Mouse (Mus musculus) kidney, embryonic 14.5 days (tissue): ENCODE measurements around the gene Tubb2b. TPM values are rescaled to one million over a fixed set of nuclear protein-coding genes. Genes with fewer than 3 reads are reported as not detected.

ENCODE experiments used
- ATAC-seq: fragments of 200-750 bp; cut with Nextera tagmentation; 2 replicates; pipeline ENCODE4 v1.8.0; 2017; ENCODE audit warnings: moderate number of reproducible peaks, mild to moderate bottlenecking, moderate TSS enrichment, moderate library complexity; ENCODE audit not compliant: low FRiP score, low TSS enrichment
- H3K27ac ChIP-seq: fragments of 300-500 bp; sonication (generic); 2 replicates; pipeline ENCODE4 v1.5.1; 2014; ENCODE audit warnings: low read depth, mild to moderate bottlenecking, low read length, moderate library complexity, mixed read lengths
- H3K27me3 ChIP-seq: fragments of 300-500 bp; sonication (generic); 2 replicates; pipeline ENCODE4 v1.6.1; 2014; ENCODE audit warnings: mild to moderate bottlenecking, low read length; ENCODE audit not compliant: control insufficient read depth, insufficient read depth
- H3K36me3 ChIP-seq: fragments of 300-500 bp; sonication (generic); 2 replicates; pipeline ENCODE4 v1.6.1; 2014; ENCODE audit warnings: low read length, mixed read lengths; ENCODE audit not compliant: control insufficient read depth, insufficient read depth
- H3K4me1 ChIP-seq: fragments of 300-500 bp; sonication (generic); 2 replicates; pipeline ENCODE4 v1.6.1; 2014; ENCODE audit warnings: low read length, mixed read lengths; ENCODE audit not compliant: control insufficient read depth, insufficient read depth
- H3K4me2 ChIP-seq: fragments of 300-500 bp; sonication (generic); replicated peaks from 2 replicates; pipeline ENCODE4 v1.6.1; 2014; ENCODE audit warnings: low read depth, mild to moderate bottlenecking, low read length
- H3K4me3 ChIP-seq: fragments of 300-500 bp; sonication (generic); 2 replicates; pipeline ENCODE4 v1.5.1; 2014; ENCODE audit warnings: mild to moderate bottlenecking, low read length
- H3K9ac ChIP-seq: fragments of 300-500 bp; sonication (generic); 2 replicates; pipeline ENCODE4 v1.6.1; 2014; ENCODE audit warnings: low read depth, mild to moderate bottlenecking, low read length, moderate library complexity
- H3K9me3 ChIP-seq: fragments of 300-500 bp; sonication (generic); 2 replicates; pipeline ENCODE4 v1.6.1; 2016; ENCODE audit warnings: low read length; ENCODE audit not compliant: control insufficient read depth
- WGBS: fragments of 180-500 bp; shearing (Covaris S2); extraction: QIAGEN DNeasy Blood & Tissue Kit; methylation state at CpG from one replicate; pipeline ENCODE4 v1.1.7; 2014; 5-methylcytosine and 5-hydroxymethylcytosine counted together
- polyA plus RNA-seq: library from polyadenylated mRNA; unstranded; fragments of >200 nt; fragmentation: Nextera tagmentation; extraction: Ambion mirVana; gene quantifications from 2 replicates; pipeline ENCODE4 v1.2.1, GENCODE M21; 2014

Tubb2b gene
- 17.4 and 23.6 TPM in 2 replicates for polyA plus RNA-seq

DNA sequence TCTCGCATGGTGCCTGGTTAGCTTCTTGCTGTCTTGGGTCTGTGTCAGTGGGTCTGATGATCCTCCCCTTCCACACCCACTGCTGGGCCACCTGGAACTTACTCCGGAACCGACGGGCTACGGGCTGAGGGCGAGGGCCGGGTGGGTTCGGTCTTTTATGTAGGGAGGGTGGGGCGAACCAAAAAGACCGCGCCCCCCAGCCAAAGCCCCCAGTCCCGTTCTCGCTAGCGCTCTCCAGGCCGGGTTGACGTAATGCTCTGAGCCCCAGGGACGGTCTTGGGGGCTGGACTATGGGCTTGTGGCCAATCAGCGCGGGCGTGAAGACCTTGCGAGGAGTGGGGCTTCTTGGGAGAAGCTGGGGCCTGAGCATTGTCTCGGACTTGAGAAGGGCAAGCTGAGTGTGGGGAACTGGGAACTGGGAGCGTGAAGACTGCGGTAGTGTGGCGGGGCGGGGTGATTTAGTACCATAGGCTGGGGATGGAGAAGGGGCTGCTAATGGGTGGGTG is at the start of gene Tubb2b:
Gene Tubb2b (minus strand): TSS at position 241 of the 506 bp plus-strand sequence.
- Histone ChIP-seq H3K27me3 (0 out of 2 replicates have a peak, but pooled peaks cover 4% of the 10 kb centered on the region), H3K4me2 (peak within 1 kb of the TSS; percentile 57), H3K4me3 (peak within 1 kb of the TSS; percentile 63), H3K36me3 (peaks cover 9% of the 10 kb centered on the region; the same call in 1 of the 2 replicates), H3K27ac (peak within 1 kb of the TSS; percentile 64), H3K9ac (peak within 1 kb of the TSS; percentile 57), H3K4me1 (peaks cover 28% of the 10 kb centered on the region), H3K9me3 (no peaks in the 10 kb centered on the region)
- under 1% methylated on average over 26 of the region's 26 CpGs for WGBS
- peak; percentile 92 for ATAC-seq

DNA sequence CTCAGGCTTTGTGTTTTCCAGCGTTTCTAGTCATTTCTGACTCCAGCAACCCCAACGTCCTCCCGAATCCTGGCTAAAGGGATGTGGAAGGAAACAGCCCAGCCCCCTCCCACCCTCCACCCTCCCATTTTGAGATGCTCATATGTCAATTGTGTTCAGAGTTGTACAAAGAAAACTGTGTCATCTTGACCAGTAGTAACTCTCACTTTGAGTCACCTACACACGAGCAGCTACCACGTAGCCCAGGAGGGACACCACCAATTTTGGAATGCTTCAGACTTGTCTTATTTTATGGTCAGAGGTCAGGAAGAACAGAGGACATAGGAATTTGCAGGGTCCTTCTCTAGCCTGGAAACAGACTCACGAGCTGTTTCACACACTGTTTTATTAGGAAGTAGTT is 43.8 kb upstream of the Tubb2b start:
- no peak for ATAC-seq

DNA sequence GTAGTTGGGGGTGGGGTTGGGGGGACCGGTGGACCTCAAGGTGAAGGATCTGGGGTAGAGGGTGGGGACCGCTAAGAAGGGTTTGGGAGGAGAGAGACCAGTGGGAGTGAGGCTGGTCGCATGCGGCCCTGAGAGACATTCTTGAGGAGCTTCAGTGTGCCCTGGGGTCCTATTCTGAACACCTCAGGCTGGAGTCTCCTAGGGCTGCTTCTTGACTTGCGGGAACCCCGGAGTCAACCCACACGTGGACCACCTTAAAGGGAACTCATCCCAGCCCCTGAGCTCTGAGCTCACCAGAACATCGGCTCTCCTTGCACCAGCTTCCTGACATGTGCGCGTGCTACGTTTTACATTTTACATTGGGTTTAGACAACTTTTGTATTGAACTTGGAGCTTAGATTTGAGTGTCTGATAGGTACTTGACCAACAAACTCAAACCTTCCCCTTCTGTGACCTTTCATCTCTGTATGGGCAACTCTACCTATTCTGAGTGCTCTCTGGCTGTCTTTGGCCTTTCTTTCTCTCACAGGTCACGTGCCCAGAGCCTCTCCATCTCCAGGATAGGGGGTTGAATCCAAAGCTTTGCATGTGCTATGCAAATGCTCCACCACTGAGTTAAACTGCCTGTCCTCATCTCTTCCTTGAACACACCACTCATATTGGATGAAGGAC is 33.2 kb upstream of the Tubb2b start:
- Histone ChIP-seq H3K27me3 (no peaks in the 10 kb centered on the region), H3K9me3 (peaks cover 3% of the 10 kb centered on the region; the same call in 1 of the 2 replicates), H3K9ac (peak overlapping the region; percentile 75), H3K36me3 (peaks cover 7% of the 10 kb centered on the region; the same call in 1 of the 2 replicates), H3K4me1 (0 out of 2 replicates have a peak, but pooled peaks cover 6% of the 10 kb centered on the region), H3K27ac (peak overlapping the region; percentile 95; the same call in 1 of the 2 replicates), H3K4me3 (peak overlapping the region; percentile 69), H3K4me2 (peak overlapping the region; percentile 69)
- ATAC-seq: no peak; the same call in 1 of the 2 replicates
- 35% methylated on average over 12 of the region's 12 CpGs for WGBS

More for the DNA sequence above, 43.8 kb upstream of the Tubb2b start:
- Histone ChIP-seq H3K9ac (no peak overlapping the region), H3K36me3 (no peaks in the 10 kb centered on the region), H3K27me3 (no peaks in the 10 kb centered on the region), H3K4me2 (no peak overlapping the region), H3K4me1 (no peaks in the 10 kb centered on the region), H3K9me3 (no peaks in the 10 kb centered on the region), H3K4me3 (no peak overlapping the region), H3K27ac (no peak overlapping the region)
- WGBS: 92% methylated on average over 6 of the region's 6 CpGs

DNA sequence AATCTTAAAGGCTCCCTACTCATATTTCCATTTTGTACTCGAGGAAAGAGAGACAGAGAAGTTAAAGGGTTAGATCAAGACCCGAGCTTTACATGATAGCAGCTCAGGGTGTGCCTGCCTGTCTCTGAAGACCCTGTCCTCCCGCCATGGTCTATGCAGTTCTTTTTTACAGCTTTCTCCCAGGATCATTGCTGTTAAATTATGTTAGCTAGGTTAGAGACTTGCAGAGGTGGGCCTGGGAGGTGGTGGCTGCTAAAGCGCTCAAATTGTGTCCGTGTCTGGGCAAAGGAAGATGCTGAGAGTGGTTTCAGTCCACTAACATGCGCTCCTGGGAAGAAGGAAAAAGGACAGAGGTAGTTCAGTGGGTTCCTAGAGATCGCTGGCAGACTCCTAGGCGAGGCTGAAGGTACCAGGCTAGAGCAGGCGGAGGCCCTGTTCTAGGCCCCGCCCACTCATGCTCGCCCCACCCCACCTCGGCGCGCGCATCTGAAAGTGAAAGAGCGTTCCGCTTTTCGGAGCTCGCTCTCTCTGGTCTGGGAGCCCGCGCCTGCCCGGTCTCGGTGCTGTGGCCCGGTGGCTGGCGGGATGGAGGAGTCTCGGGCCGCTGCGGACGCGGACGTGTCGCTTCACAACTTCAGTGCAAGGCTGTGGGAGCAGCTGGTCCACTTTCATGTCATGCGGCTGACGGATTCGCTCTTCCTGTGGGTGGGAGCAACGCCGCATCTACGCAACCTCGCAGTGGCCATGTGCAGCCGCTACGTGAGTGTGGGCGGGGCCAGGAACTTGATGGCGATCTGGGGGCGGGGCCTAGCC is 32.4 kb upstream of the Tubb2b start, which contains the start of gene Psmg4:
Gene Psmg4 (plus strand): TSS at position 474 of the 813 bp plus-strand sequence.
- under 1% methylated on average over 44 of the region's 44 CpGs for WGBS
- peak; percentile 96 for ATAC-seq

DNA sequence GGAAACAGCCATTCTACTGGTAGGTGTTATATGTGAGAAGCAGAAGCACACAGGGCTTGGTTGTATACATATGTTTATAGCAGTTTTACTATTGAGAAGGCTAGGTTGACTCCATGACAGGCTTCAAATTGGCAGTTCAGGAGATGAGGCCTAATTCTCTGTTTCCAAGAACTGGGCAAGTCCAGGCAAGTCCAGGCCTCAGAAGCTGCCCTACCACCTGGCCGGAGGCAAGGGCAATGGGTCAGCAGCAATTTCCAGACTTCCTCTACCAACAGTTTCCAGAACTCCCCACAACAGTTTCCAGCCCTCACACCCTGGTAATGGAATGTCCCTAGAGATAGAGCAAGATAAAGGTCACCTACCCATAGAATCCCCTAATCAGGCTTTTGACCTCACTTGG is 29.7 kb upstream of the Tubb2b start:
- Histone ChIP-seq H3K4me1 (0 out of 2 replicates have a peak, but pooled peaks cover 10% of the 10 kb centered on the region), H3K4me2 (no peak overlapping the region), H3K27ac (no peak overlapping the region), H3K9ac (no peak overlapping the region), H3K27me3 (no peaks in the 10 kb centered on the region), H3K4me3 (no peak overlapping the region), H3K36me3 (no peaks in the 10 kb centered on the region), H3K9me3 (no peaks in the 10 kb centered on the region)
- 94% methylated on average over 1 of the region's 1 CpGs for WGBS
- ATAC-seq: no peak

More for the DNA sequence above, 32.4 kb upstream of the Tubb2b start, which contains the start of gene Psmg4:
- H3K4me2 ChIP-seq: peak within 1 kb of the TSS; percentile 69
- 0 out of 2 replicates have a peak, but pooled peaks cover 6% of the 10 kb centered on the region for H3K4me1 ChIP-seq
- H3K27ac ChIP-seq: peak within 1 kb of the TSS; percentile 95
- peak within 1 kb of the TSS; percentile 69 for H3K4me3 ChIP-seq
- peak within 1 kb of the TSS; percentile 75 for H3K9ac ChIP-seq
- H3K27me3 ChIP-seq: no peaks in the 10 kb centered on the region
- H3K9me3 ChIP-seq: peaks cover 3% of the 10 kb centered on the region; the same call in 1 of the 2 replicates
- H3K36me3 ChIP-seq: peaks cover 7% of the 10 kb centered on the region; the same call in 1 of the 2 replicates

DNA sequence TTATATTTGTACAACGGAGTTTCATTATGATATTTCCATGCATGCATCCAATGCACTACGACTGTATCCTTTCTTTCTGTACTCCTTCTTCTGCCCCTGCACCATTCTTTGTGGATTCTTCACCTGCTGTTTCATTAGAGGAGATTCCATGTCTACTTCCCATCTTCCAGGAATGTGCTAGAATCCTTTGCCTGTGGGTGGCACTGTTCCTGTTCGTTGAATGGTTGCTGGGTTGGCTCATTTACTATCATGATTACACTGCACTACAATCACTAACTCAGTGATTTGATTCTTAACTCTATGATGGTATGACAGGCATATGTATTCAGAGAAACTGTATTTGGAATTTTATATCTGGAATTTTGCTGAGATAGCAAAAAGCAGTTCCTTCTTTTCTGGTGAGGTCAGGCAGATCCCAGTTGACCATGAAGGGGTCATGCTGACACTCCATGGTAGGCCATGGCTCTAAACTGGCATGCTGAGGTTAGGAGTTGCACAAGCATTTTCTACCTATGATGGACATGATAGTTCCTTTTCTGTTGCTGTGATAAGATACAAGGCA is 27.4 kb upstream of the Tubb2b start:
- Histone ChIP-seq H3K4me1 (0 out of 2 replicates have a peak, but pooled peaks cover 10% of the 10 kb centered on the region), H3K9ac (no peak overlapping the region), H3K27me3 (no peaks in the 10 kb centered on the region), H3K9me3 (no peaks in the 10 kb centered on the region), H3K27ac (no peak overlapping the region), H3K4me2 (no peak overlapping the region), H3K36me3 (no peaks in the 10 kb centered on the region), H3K4me3 (no peak overlapping the region)
- ATAC-seq: no peak
- WGBS: 94% methylated on average over 3 of the region's 3 CpGs

DNA sequence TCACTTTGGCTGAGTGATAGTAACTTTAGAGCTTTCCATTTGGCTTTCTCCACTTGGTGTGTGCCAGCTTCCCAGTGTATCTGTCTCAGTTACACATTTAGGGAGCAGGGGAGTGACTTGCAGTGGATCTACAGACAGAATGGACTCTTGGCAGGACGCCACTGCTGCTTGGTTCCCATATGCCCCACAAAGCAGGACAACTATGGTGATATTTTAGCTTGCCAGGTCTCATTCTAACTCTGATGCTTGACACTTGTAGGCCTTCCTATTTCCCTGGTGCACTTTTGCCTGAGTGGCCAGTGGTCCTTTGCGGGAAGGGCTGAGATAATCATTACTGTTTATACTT is 26.5 kb upstream of the Tubb2b start:
- H3K4me3 ChIP-seq: no peak overlapping the region
- 69% methylated on average over 2 of the region's 2 CpGs for WGBS
- H3K9ac ChIP-seq: no peak overlapping the region
- H3K4me1 ChIP-seq: 0 out of 2 replicates have a peak, but pooled peaks cover 4% of the 10 kb centered on the region
- no peaks in the 10 kb centered on the region for H3K36me3 ChIP-seq
- no peak overlapping the region for H3K4me2 ChIP-seq
- no peak overlapping the region for H3K27ac ChIP-seq
- H3K9me3 ChIP-seq: no peaks in the 10 kb centered on the region
- no peak for ATAC-seq
- no peaks in the 10 kb centered on the region for H3K27me3 ChIP-seq

DNA sequence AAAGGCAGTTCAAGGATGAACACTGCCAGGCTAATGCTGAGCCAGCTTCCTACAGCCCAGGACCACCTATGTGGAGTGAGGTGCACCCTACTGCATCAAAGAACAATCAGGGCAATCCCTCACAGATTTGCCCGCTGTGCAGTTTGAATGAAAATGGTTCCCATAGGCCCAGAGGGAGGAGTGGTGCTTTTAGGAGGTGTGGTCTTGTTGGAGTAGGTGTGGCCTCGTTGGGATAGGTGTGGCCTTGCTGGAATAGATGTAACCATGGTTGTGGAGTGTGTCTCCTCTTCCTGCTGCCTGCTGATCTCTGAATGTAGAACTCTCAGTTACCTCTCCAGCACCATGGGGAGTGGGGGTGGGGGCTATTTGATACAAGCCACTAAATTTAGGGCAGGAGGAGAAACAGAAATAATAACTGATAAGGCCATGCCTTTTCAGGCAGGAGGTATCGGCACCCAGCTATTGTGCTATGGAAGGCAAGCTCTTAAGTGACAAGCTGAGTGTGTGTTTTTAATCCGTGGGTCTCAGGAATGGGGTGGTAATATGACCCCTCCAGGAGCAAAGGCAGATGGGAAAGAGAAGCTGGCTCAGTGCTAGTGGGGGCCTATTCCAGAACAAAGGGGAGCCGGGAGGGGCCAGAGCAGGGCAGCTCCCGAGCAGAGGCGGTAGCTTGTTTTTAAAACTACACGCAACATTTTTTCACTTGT is 26.0 kb upstream of the Tubb2b start:
- Histone ChIP-seq H3K27ac (no peak overlapping the region), H3K36me3 (no peaks in the 10 kb centered on the region), H3K27me3 (no peaks in the 10 kb centered on the region), H3K4me1 (0 out of 2 replicates have a peak, but pooled peaks cover 4% of the 10 kb centered on the region), H3K9ac (no peak overlapping the region), H3K4me2 (no peak overlapping the region), H3K9me3 (no peaks in the 10 kb centered on the region), H3K4me3 (no peak overlapping the region)
- 0 out of 2 replicates have a peak, but pooled peaks have one; percentile 22 for ATAC-seq
- 55% methylated on average over 8 of the region's 8 CpGs for WGBS
